Mouse (Mus musculus): Measurements from ENCODE around the gene Gm20532. TPM values are rescaled to one million over a fixed set of nuclear protein-coding genes. Genes with fewer than 3 reads are reported as not detected.

Gene Gm20532
- polyA plus RNA-seq, 1 experiment, result not detected

GRCm38 (mm10) chr2:26635489-26636324, 49.3 kb downstream of the Gm20532 start:
- TF ChIP-seq POLR2A (IDR thresholded peaks at IDR 0.05; ENCODE audit: low read depth, low read length) (peak; percentile 11; the same call in 1 of the 2 replicates), CTCF (IDR thresholded peaks at IDR 0.05; ENCODE audit: borderline replicate concordance, insufficient read depth, low read length) (no peak)
- peaks cover 8% of the 10 kb centered on the region; the same call in 1 of the 2 replicates for H3K4me1 ChIP-seq (ENCODE audit: control insufficient read depth, insufficient read depth, low read length)
- H3K27ac ChIP-seq (ENCODE audit: insufficient read depth, low read length), result no peak overlapping the region
- H3K4me3 ChIP-seq (ENCODE audit: insufficient read depth, low read length), result no peak overlapping the region

- no peak overlapping the region for H3K27ac ChIP-seq (ENCODE audit: insufficient read depth, low read length)
- TF ChIP-seq POLR2A (IDR thresholded peaks at IDR 0.05; ENCODE audit: low read depth, low read length) (no peak), CTCF (IDR thresholded peaks at IDR 0.05; ENCODE audit: borderline replicate concordance, insufficient read depth, low read length) (no peak)
These were observed 49.8 kb downstream of the Gm20532 start for GRCm38 (mm10) chr2:26636325-26636635.

GRCm38 (mm10) chr2:26637316-26637932, 51.0 kb downstream of the Gm20532 start:
- Histone ChIP-seq H3K27ac (ENCODE audit: insufficient read depth, low read length) (no peak overlapping the region), H3K4me1 (ENCODE audit: control insufficient read depth, insufficient read depth, low read length) (peaks cover 15% of the 10 kb centered on the region; the same call in 1 of the 2 replicates), H3K4me3 (ENCODE audit: insufficient read depth, low read length) (0 out of 2 replicates have a peak overlapping the region, but pooled peaks have one; percentile 98)
- TF ChIP-seq CTCF (IDR thresholded peaks at IDR 0.05; ENCODE audit: borderline replicate concordance, insufficient read depth, low read length), result no peak
- no peak for TF ChIP-seq POLR2A (IDR thresholded peaks at IDR 0.05; ENCODE audit: low read depth, low read length)

More at GRCm38 (mm10) chr2:26636325-26636635, 49.8 kb downstream of the Gm20532 start:
- H3K4me3 ChIP-seq (ENCODE audit: insufficient read depth, low read length), result no peak overlapping the region
- H3K4me1 ChIP-seq (ENCODE audit: control insufficient read depth, insufficient read depth, low read length), result peaks cover 14% of the 10 kb centered on the region; the same call in 1 of the 2 replicates

GRCm38 (mm10) chr2:26638039-26638438, 51.6 kb downstream of the Gm20532 start:
- TF ChIP-seq CTCF (IDR thresholded peaks at IDR 0.05; ENCODE audit: borderline replicate concordance, insufficient read depth, low read length), result no peak
- TF ChIP-seq POLR2A (IDR thresholded peaks at IDR 0.05; ENCODE audit: low read depth, low read length), result peak; percentile 20; the same call in 1 of the 2 replicates
- peaks cover 15% of the 10 kb centered on the region; the same call in 1 of the 2 replicates for H3K4me1 ChIP-seq (ENCODE audit: control insufficient read depth, insufficient read depth, low read length)
- no peak overlapping the region for H3K27ac ChIP-seq (ENCODE audit: insufficient read depth, low read length)
- H3K4me3 ChIP-seq (ENCODE audit: insufficient read depth, low read length), result peak overlapping the region; percentile 98

GRCm38 (mm10) chr2:26638572-26638971, 52.1 kb downstream of the Gm20532 start:
- peaks cover 15% of the 10 kb centered on the region; the same call in 1 of the 2 replicates for H3K4me1 ChIP-seq (ENCODE audit: control insufficient read depth, insufficient read depth, low read length)
- H3K4me3 ChIP-seq (ENCODE audit: insufficient read depth, low read length), result peak overlapping the region; percentile 98
- TF ChIP-seq POLR2A (IDR thresholded peaks at IDR 0.05; ENCODE audit: low read depth, low read length) (no peak), CTCF (IDR thresholded peaks at IDR 0.05; ENCODE audit: borderline replicate concordance, insufficient read depth, low read length) (no peak)
- H3K27ac ChIP-seq (ENCODE audit: insufficient read depth, low read length), result no peak overlapping the region

- Histone ChIP-seq H3K4me3 (ENCODE audit: insufficient read depth, low read length) (peak overlapping the region; percentile 98), H3K4me1 (ENCODE audit: control insufficient read depth, insufficient read depth, low read length) (peaks cover 15% of the 10 kb centered on the region; the same call in 1 of the 2 replicates), H3K27ac (ENCODE audit: insufficient read depth, low read length) (no peak overlapping the region)
- TF ChIP-seq CTCF (IDR thresholded peaks at IDR 0.05; ENCODE audit: borderline replicate concordance, insufficient read depth, low read length), result peak; percentile 65; the same call in 1 of the 2 replicates
- TF ChIP-seq POLR2A (IDR thresholded peaks at IDR 0.05; ENCODE audit: low read depth, low read length), result peak; percentile 47
These were observed 52.6 kb downstream of the Gm20532 start for GRCm38 (mm10) chr2:26639083-26639482.

- Histone ChIP-seq H3K4me1 (ENCODE audit: control insufficient read depth, insufficient read depth, low read length) (peaks cover 15% of the 10 kb centered on the region; the same call in 1 of the 2 replicates), H3K4me3 (ENCODE audit: insufficient read depth, low read length) (peak overlapping the region; percentile 98), H3K27ac (ENCODE audit: insufficient read depth, low read length) (peak overlapping the region; percentile 97)
- TF ChIP-seq CTCF (IDR thresholded peaks at IDR 0.05; ENCODE audit: borderline replicate concordance, insufficient read depth, low read length) (peak; percentile 64; the same call in 1 of the 2 replicates), POLR2A (IDR thresholded peaks at IDR 0.05; ENCODE audit: low read depth, low read length) (peak; percentile 98)
These were observed 53.7 kb downstream of the Gm20532 start for GRCm38 (mm10) chr2:26639838-26640830.

GRCm38 (mm10) chr2:26641006-26641647, 54.7 kb downstream of the Gm20532 start:
- TF ChIP-seq CTCF (IDR thresholded peaks at IDR 0.05; ENCODE audit: borderline replicate concordance, insufficient read depth, low read length), result no peak
- TF ChIP-seq POLR2A (IDR thresholded peaks at IDR 0.05; ENCODE audit: low read depth, low read length), result no peak
- Histone ChIP-seq H3K4me3 (ENCODE audit: insufficient read depth, low read length) (no peak overlapping the region), H3K27ac (ENCODE audit: insufficient read depth, low read length) (peak overlapping the region; percentile 97), H3K4me1 (ENCODE audit: control insufficient read depth, insufficient read depth, low read length) (peaks cover 15% of the 10 kb centered on the region; the same call in 1 of the 2 replicates)

All from embryonic fibroblast, embryonic 13.5 days (primary cell).